Mouse (Mus musculus) retina, postnatal 1 day (tissue): ENCODE measurements at regions not wholly inside any gene's neighbourhood (a gene's known extent, or its start where the extent isn't known, plus 50 kb on each side); places are given as distances from the start of the nearest gene placed in this dataset.

Experiments
- DNase-seq: peaks from one replicate; pipeline ENCODE4 v3.0.0-alpha.2; 2012

DNA sequence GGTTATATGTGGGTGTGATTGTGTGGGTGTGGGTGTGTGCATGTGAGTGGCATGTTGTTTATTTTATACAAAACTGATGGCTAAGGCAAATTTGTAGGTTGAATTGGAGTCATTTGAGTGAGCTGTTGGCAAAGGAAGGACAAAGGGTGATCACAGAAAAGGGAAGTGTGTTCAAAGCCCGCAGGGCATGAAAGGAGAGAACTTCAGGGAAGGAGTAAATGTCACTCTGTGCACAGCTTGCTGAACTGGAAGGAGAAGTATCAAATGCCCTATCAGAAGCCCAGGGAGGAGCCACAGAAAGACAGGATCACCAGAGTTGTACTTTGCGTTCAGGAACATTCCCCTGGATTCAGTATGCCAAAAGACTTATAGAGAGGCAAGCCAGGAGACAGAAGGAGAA lies 122.3 kb upstream of the Tent5a start:
- DNase-seq, result no peak

DNA sequence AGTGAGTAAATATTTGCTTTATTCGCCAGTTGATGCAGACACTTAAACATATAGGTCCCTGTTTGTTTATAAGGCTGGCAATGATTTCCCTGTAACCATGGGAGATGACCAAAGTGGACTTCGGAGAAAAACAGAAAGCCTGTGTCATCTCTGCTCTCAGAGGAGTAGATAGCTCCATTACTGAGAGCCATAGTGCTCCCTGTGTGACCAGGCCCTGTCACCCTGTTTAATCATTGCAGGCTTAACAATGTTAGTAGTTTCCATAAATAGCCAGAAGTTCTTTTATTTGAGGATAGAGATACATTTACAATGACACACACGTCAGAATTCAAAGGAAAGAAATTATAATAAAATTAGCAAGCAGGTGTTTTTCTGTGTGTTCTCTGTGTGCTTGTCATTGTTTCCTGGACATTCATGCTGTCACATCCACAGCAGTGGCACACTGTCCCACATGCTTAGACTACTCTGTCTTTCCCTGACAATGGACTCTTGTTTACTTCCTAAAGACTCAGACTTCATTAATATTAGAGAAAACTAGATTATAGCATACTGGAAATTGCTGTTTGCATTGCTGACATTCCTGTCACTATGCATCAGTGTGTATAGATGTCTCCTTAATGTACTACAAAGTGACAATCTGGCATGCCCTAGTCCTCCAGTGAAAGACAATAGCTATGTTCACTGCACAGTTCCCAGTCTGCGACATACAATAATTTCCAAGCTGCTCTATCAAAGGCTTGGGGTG lies 115.8 kb upstream of the Tent5a start:
- peak; percentile 93 for DNase-seq

DNA sequence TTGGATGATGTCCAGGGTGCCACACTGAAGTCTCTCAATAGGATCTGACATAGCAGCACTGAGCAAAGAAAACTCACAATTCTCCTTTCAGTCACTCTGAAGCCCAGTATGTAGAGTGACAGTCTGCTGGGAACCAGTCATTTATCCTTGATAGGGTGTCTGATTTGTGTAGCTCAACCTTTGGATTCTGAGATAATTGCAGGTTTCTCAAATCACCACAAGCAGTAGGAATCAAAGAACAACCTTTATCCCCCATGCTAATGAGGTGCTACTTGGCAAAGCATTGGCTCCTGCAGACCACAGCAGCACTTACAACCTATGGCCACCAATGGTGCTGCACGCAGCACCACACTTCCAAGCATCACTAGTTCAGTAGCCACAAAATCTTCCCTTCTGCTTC lies 112.5 kb upstream of the Tent5a start:
- DNase-seq, result peak; percentile 38

DNA sequence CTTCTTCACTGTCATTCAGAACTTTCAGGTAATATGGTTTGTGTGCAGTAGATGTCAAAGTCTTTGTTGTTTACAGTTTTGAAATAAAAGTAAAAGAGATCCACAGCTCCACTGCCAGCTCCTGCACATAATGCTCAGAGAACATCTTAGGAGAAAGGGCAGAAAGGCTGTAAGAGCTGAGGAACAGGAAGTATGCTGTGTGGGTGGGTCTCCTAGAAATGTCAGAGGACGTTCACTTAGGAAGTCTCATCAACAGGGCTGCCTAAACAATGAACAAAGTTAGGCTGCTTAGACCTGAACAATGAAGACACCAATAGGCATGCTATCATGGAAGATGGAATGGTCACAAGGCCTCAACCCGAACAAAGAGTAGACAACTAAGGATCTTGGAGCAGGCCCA lies 105.1 kb upstream of the Tent5a start:
- DNase-seq, result no peak

DNA sequence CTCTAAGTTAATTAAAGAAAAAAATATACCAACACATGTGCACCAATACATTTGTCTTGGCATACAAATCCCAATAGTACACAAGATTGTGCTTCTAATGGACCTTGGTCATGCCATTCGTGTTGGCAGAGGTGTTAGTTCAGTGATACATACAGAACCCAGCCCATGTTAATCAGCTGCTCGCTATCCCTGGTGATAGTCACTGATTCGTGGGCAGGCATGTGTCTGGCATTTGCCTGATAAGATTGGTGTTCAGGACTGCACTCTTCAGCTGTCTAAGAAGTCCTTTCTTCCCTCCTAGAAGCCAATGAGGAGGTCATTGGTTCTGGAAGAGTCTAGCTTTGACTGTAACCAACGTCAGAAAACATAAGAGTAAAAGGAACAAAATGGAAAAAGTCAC lies 99.7 kb upstream of the Tent5a start:
- DNase-seq, result no peak

DNA sequence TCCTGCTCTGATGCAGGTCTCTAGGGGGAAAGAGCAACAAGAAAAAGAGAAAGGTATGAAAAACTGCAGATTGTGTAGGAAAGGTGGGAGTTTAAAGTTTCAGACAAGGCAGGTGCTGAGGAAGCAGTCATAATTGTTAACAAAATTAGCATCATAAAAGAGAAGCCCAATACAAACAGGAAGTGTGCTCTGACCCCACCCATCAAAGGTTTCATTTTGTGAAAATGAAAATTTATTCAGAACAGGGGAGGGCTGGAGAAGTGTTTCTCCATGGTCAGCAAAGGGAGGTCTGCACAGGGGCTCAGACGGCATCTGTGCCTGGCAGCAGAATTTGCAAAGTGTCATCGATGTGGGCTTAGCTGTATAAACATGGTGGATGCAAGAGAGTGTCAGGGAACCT lies 96.8 kb upstream of the Tent5a start:
- DNase-seq, result no peak

DNA sequence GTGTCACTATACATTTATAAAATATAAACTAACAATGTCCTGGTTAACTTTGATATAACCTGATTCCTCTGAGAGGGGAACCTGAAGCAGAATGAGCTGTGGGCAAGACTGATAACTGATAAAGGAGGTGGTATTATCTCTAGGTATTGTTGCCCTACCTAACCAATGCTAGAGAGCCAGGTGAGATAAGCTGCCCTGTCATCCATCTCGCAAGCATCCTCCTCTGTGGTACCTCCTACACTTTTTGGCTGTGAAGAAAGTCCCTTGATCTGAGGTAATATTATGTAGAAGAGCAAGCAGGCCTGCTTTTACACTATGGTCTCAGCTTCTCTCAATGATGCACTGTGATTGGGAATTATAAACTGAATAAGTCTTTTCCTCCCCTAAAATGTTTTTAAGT lies 87.2 kb upstream of the Tent5a start:
- no peak for DNase-seq

DNA sequence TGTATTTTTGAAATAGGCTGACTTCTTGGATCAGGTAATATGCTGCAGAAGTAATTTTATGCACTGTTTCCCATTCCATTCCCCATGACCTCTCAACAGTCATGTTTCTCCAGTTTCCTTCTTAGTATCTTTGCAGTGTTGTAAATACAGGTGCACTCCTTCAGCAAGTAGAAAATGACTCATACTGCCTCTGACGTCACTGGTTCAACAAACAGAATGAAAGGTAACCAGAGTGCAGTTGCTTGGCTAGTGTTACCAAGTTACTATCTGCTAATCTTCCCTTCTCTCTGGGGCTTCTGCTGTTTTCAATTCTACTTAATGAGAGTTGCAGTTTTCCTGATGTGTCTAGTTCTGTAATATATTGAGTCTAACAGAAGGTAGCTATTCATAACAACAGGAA lies 86.7 kb upstream of the Tent5a start:
- no peak for DNase-seq

DNA sequence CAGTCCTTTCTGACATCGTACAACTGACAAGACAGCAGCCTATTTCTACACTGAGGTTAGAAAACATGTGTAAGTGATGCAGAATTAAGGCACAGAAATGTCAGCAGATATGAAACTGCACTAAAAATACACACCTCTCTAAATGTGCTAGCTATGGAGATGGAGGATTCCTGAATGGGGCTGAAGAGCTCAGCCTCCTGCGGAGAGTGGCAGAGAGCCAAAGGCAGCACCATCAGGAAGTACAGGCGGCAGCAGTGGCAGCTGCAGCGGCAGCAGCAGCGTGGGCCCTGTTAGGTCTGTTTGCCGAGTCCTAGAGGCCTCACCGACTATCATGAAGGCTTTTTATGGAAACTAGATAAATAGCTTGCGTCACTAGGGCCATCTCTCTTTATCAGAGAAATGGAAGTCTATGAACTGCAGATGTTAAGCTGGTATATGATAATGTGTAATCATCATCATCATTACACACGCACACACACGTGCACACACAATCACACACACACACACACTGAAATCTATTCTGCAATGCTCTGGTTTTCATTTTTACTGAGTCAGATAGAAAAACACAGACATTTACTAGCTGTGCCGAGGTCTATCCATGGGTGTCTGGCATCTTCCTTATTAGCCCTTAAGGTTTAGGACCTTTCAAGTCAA lies 83.6 kb upstream of the Tent5a start:
- DNase-seq, result peak; percentile 73

DNA sequence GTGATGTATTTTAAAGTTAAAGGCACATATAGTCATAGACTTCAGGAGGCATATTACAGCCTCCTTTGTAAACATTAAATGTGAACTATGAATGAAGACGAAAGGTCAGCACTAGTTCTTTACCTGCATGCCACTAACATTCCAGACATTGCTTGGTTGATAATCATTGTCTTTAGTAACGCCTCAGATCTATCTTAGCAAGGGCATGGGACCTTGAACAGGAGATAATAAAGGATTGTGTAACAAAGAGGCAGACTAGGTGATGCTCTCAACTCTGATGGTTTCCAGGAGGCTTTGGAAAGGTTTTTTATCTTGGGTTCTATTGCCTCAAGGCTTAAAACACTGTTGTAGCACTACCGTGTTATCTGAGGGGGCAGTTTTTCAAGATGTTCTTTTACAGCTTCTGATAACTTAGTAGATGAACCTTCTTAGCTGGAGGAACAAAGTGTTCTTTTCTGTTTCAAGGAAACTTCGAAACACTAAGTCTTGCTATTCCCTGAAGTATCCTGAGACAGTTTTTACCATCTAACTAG lies 82.9 kb upstream of the Tent5a start:
- no peak for DNase-seq

DNA sequence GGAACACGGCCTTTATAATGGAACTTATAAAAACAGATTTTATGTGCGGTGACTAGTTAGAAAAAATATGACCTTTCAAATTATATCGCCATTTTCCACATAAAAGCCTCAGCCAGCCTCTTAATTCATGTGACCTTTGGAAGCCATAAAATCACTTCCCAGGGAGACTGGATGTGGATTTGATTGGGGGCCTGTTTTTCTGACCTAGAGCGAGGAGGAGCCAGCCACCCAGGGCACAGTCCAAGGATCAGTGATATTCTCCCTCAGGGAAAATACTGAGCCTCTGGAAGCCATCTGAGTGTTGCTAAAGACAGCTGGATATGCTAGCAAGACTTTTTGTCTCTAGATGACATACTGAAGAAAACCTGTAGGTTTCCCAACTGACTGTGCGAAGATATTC lies 81.3 kb upstream of the Tent5a start:
- no peak for DNase-seq

DNA sequence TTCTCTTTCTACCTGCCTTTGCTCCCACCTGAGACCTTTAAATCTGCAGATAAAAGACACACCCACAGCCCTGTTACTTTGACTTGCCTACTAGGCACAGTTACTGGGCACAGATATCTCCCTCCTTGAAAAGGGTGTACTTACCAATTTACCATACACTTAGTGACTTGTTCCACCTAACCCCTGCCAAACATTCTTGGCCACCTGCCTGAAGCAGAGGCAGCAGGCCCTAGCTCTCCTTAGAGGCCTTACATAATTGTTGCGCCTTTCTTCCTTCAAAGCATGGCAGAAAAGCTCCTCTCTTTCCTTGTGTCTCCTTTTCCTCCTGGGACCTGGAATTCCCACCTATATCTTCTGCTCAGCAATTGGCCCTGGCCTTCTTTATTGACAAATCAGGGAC lies 80.4 kb upstream of the Tent5a start:
- DNase-seq, result no peak

DNA sequence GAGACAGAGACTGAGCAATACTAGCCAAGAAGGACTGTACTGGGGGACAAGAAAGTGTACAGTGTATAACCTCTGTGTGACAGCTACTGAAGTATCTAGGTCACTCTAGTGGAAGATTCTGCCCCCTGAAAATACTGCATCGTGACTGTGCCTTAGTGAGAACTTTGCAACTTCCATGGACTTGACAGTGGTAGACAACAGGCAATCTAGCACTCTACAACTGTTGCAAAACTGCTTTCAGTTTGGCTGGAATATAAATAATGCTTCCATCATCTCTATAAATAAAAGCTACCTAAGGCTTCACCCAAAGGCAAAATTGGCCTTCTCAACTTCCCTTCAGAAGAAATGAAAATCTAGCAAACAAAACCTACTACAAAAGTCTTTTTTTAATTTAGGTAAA lies 74.6 kb upstream of the Tent5a start:
- DNase-seq, result peak; percentile 2

DNA sequence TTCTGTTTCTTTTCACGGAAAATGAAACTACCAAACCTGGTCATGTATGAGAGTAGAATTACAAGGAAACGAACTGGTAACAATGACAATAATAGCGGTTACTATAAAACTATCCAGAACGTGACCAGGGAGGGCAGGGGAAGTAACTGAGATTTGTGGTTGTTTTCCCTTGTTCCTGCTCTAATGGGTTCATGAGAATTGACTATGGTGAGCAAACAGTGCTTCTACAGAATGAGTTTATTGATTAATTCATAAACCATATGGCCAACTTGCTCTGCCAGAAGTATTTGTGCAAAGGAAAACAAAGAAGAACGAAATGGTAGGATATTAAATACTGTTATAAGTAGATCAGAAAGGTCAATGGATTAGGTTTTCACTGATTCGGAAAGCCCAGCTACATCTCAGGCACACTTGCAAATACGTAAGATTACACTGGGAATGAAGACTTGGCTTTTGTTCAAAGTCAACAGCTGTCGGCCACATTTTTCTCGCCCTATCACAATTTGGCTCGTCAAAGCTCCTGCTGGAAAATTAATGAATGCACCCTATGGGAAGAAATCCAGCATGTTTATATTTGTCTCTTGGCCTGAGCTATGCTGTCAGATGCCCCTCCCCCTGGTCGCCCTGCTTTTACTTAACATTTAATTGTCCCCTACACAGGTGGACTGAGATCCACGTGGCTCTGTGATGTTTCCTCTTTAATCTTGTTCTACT lies 73.6 kb upstream of the Tent5a start:
- DNase-seq, result peak; percentile 32

DNA sequence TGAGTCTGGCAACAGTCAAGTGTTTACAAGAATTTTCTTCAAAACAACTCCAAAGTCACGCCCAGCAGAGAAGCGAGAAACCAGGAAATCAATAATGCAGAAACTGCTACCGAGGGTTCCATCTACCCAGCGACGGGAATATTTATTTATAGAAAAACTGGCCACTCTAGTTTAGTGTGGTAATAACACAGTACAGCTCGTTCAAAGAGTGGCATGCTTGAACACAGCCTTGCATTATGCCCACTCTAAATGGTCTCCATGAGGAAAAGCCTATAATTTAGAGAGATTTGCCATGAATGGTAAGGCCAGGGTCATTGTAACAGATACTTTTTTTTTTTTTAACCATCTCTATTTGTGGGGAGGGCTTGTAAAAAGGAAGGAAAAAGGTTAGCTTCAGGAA lies 67.8 kb upstream of the Tent5a start:
- no peak for DNase-seq

DNA sequence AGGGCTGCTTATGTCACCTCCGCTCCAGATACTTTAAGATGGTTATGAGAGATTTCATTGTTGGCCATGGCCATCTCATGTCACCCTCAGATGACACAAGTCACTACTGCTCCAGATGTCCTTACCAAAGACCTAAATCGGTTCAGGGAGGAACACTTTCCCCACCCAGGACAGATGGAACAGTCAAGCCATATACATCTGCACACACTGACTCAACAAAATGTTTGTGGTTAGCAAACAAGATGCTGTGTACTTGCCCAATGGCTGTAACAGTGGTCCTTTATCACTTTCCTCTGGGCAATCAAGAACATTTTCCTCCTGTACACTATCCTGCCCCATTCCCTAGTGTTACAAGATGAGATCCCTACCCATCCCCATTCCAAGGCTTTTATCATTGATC lies 64.1 kb upstream of the Tent5a start:
- DNase-seq, result no peak

DNA sequence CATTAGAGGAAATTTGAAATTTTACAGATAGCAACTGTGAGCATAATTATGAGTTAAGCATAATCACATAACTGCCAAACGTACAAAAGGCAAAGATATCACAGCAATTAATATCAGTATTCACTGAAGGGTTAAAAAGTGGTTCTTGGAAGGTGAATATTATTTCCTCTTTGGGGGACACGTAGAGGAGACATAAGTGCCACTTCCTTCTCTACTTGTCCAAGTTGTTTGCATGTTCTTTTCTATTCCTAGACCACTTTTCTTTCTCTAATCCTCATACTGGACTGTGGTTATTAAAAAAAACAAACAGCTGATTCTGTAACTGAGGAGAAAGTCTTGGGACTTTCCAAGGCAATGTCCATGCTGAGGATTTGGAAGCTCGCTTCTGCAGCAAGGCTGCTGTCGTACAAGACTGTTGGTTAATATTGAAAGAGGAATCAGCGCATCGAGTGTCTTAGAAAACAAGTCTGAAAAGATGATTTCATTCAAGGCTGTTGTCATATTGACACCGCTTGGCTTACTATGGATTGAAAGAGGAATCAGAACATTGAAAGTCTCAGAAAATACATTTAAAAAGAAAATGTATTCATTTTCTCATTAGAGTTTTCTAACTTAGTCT lies 61.7 kb upstream of the Tent5a start:
- DNase-seq, result no peak

DNA sequence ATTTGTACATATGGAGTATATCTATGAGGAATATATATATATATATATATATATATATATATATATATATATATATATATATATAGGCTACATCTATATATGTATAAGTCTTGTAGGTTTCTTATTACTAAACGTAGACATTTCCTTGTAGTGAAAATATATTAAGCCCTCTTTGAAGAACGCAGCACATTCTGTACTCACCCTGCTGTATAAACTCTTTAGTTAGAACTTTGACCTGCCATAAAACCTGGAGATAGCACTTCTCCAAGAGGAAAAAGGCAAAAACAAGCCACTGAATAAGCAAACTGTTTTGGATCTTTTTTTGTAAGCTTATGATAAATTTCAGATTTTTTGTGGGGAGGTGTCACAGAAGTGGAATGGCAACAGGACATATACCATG lies 55.3 kb upstream of the Tent5a start:
- DNase-seq, result no peak

DNA sequence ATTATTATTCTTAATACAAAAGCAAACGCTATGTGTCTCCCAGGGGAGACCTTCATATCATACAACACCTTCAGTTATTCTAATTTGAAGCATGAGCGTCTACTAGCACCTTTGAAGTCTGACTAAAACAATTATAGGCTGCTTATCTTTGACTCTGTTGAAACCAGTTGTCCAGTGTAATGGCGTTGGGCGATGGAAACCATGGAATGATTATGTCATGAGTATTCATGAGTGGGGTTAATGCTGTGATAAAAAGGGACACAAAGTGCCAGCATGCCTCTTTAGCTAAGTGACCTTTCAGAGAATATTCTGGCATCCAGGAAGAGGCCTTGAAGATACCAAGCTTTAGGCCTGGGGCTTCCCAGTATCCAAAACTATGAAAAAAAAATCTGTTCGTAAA lies 53.6 kb upstream of the Tent5a start:
- no peak for DNase-seq

DNA sequence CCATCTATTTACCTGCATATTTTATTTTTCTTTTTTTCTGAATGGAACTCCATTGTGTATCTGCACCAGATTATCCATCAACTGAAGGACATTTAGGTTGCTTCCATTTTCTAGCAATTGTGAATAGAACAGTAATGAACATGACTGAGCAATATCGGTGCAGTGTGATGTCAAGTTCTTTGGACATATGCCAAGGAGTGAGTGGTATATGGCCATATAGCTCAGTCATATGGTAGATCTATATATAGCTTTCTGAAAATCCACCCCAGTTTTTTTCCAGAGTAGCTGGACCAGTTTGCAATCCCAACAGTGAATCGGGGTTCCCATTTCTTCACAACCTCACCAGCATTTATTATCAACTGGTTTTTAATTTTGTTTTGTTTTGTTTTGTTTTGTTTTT lies 52.0 kb upstream of the Tent5a start:
- no peak for DNase-seq
